Mouse (Mus musculus) thymus, postnatal 10 days (tissue): Measurements from ENCODE around the gene Fcmr.

Experiments used
- DNase-seq, 2 experiments: peaks; one replicate each; pipeline ENCODE4 v3.0.0; 2021; ENCODE audit warnings: low spot score in 2 of 2

Gene Fcmr

GRCm38 (mm10) chr1:130865541-130866221, at the start of gene Fcmr:
Fcmr (plus strand) TSS chr1:130865669.
- no peak for DNase-seq

GRCm38 (mm10) chr1:130819737-130820136, 45.7 kb upstream of the Fcmr start:
- DNase-seq, result no peak

- DNase-seq, result no peak
These were observed 44.9 kb upstream of the Fcmr start for GRCm38 (mm10) chr1:130820316-130821148.

GRCm38 (mm10) chr1:130821149-130821471, 44.4 kb upstream of the Fcmr start:
- no peak for DNase-seq

- no peak for DNase-seq
These were observed 43.4 kb upstream of the Fcmr start for GRCm38 (mm10) chr1:130821911-130822625.

GRCm38 (mm10) chr1:130826448-130826847, 39.0 kb upstream of the Fcmr start, which contains the start of gene Pigr:
Pigr (plus strand) TSS chr1:130826684.
- no peak for DNase-seq

GRCm38 (mm10) chr1:130828656-130829055, 36.8 kb upstream of the Fcmr start:
- DNase-seq, result no peak

- no peak for DNase-seq
These were observed 35.3 kb upstream of the Fcmr start for GRCm38 (mm10) chr1:130829906-130830830.

GRCm38 (mm10) chr1:130832230-130833149, 33.0 kb upstream of the Fcmr start:
- no peak for DNase-seq

GRCm38 (mm10) chr1:130835161-130835936, 30.1 kb upstream of the Fcmr start:
- DNase-seq, result no peak

- peak; percentile 37 to 75 for DNase-seq
These were observed 27.2 kb upstream of the Fcmr start for GRCm38 (mm10) chr1:130838288-130838687.

- DNase-seq, result no peak
These were observed 24.7 kb upstream of the Fcmr start for GRCm38 (mm10) chr1:130840599-130841379.

- DNase-seq, result no peak
These were observed 23.8 kb upstream of the Fcmr start for GRCm38 (mm10) chr1:130841621-130842020.

- no peak for DNase-seq
These were observed 21.0 kb upstream of the Fcmr start for GRCm38 (mm10) chr1:130844516-130844915.

- no peak for DNase-seq
These were observed 15.8 kb upstream of the Fcmr start for GRCm38 (mm10) chr1:130849530-130850214.

GRCm38 (mm10) chr1:130850405-130850804, 15.1 kb upstream of the Fcmr start:
- no peak for DNase-seq

GRCm38 (mm10) chr1:130854819-130855218, 10.7 kb upstream of the Fcmr start:
- DNase-seq, result no peak

- no peak for DNase-seq
These were observed 9.7 kb upstream of the Fcmr start for GRCm38 (mm10) chr1:130855723-130856122.
